Mouse (Mus musculus) neural tube, embryonic 10.5 days (tissue): ENCODE results near the gene Csad.
"Not testable (repeated sequence)": the region's sequence is repeated elsewhere in the genome, so short reads cannot be mapped to it uniquely, and the experiment has no call there.

Source experiments
- DNase-seq: peaks from one replicate; pipeline ENCODE4 v3.0.0-alpha.2; 2017; ENCODE audit warnings: low spot score; ENCODE audit errors: extremely low spot score

The Csad gene

DNA sequence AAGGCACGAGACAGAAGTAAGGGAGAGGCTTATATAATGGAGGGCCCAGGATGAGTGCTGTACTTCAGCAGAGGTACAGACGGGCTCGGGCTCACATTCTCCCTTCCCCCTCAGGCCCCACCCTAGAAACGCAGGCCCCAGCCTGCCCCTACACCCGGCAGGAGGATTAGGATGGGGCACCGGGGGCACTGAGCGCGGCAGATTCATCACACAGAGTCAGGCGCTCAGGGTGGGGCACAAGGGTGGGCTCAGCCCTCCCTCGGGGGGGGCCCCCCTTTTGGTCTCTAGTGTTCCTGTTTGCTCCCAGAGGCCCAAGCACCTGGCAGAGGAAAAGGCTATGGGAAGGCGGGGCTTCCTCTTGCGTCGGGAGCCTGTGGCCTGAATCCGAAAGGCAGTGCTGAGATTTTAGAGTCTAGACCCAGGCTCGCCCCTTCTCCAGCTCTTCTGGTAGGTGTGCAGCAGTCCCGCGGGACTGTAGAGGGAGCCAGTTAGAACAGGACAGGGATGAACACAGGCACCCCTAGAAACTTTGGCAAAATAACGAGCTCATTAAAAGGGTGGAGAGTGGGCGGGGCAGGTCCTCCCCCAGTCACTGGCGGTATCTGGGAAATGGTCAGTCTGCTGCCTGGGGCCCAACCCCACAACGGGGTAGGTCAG, 31.0 kb upstream of the Csad start:
- no peak for DNase-seq

DNA sequence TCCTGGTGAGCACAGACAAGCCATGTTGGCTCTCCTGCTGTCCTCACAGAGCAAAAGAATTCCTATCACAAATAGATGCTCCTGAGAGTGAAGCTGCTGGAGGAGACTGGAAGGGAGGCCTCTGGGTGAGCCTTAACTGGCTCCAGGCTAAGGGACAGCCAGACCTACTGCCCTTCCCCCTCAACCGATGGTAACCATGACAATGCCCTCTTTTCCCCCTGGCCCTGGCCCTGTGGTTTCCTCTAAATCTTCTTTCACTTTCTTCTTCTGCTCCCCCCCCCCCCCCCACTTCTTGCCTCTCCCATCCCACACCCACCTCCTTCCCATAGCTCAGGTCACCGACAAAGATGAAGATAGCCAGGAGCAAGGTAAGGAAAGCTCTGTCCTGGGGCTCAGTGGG, 29.4 kb upstream of the Csad start:
- DNase-seq = no peak

DNA sequence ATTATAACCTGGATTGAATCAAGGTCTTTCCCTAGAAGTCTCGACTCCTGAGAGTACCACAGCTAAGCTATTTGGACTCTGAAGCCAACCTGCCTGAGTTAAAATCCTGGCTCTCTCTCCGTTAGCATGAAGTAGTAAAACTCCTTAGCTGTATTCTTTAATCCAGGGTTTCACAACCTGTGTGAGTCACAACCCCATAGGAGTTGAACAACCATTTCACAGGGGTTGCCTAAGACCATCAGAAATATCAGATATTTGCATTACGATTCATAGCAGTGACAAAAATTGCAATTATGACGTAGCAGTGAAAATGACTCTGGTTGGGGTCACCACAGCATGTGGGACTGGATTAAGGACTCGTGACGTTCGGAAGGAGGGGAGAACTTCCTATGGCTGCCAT, 28.2 kb upstream of the Csad start:
- DNase-seq = no peak

DNA sequence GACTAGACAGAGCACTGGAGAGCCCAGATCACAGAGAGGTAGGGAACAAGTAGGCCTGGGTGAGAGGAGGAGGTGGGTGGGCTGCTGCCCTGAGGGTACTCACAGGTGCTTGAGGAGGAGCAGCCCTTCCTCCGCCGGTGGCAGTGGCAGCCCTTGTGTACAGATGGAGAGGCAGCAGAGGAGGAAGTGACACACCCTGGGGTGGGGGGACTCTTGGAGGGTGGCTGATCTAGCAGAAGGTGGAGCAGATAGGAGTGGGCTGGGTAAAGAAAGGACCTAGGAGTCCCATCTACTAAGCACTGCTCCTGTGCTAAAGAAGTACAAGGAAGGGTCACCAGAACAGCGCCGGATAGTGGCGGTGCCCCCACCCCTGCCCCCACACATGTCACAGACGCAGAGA, 27.2 kb upstream of the Csad start, which contains the start of gene Itgb7:
Itgb7 (minus strand) TSS at position 197 of the 400 bp plus-strand sequence.
- no peak for DNase-seq

DNA sequence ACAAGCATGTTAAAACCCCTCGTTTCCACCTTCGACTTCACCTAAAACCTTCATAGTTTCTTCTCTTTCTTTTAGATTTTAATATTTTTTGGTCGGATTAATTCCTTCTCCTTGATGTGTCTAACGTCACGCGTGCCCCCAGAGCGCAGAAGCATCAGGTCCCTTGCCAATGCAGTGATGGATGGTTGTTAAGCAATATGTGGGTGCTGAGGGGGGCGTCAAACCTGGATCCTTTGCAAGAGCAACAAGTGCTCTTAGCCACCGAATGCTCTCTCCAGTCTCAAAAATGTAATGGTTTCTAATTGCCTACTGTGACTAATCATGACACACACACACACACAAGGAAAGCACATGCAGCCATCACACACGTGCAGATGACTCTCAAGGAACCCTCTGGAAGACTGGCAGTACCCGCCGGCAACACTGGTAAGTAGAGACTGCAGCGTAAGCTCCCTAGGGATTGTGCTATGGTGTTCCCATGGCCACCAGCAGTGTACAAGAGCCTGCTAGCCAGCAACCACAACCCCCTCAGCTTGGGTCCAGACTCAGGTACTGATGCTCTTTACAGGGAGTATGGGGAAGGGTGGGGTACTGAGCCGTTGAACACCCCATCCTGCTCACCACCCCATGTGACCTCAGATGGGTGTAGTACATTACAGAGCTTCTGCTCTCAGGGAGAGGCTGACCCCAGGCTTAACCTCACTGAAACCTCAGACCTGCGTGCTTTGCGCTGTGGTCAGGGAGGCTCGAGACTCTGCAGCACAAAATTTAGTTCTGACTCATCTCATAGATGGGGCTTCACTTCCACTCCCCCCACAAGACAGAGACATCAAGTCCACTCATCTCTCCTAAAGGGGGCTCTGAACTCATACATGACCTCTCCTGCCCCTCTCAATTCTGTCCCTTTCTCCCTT, 26.1 kb upstream of the Csad start:
- DNase-seq = no peak

DNA sequence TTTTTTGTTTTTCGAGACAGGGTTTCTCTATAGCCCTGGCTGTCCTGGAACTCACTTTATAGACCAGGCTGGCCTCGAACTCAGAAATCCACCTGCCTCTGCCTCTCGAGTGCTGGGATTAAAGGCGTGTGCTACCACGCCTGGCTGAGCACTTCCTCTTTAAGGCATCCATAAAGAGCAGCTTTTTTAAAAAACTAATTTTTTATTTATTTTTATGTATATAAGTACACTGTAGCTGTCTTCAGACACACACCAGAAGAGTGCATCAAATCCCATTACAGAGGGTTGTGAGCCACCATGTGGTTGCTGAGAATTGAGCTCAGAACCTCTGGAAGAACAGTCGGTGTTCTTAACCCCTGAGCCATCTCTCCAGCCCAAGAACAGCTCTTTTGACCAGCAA, 21.1 kb upstream of the Csad start:
- DNase-seq = not testable (repeated sequence)

DNA sequence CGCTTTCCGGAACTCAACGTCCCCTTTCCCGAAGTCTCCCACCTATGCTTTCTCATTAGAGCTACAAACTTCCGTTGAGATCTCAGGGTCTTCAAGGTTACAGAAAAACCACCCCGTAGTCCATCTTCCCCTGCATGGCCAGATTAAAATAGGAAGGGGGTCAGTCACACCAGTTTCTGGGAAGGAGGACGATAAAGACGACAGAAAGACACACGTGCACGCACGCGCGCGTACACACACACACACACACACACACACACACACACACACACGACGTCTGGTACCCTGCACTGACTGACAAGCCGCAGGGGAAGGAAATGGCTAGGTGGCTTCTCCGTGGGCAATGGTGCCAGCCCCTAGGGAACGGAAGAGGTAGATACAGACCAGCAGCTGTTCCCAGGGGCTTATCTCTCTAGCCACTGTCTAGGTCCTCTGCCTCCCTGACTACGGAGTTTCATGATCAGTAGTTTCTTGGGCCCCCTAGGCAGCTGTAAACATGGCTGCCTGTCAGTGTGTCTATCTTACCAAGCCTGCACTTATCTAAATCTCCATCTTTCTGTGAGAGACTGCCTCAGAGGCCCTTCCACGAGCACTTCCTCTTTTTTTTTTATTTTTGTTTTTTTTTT, 20.6 kb upstream of the Csad start:
- DNase-seq = no peak

DNA sequence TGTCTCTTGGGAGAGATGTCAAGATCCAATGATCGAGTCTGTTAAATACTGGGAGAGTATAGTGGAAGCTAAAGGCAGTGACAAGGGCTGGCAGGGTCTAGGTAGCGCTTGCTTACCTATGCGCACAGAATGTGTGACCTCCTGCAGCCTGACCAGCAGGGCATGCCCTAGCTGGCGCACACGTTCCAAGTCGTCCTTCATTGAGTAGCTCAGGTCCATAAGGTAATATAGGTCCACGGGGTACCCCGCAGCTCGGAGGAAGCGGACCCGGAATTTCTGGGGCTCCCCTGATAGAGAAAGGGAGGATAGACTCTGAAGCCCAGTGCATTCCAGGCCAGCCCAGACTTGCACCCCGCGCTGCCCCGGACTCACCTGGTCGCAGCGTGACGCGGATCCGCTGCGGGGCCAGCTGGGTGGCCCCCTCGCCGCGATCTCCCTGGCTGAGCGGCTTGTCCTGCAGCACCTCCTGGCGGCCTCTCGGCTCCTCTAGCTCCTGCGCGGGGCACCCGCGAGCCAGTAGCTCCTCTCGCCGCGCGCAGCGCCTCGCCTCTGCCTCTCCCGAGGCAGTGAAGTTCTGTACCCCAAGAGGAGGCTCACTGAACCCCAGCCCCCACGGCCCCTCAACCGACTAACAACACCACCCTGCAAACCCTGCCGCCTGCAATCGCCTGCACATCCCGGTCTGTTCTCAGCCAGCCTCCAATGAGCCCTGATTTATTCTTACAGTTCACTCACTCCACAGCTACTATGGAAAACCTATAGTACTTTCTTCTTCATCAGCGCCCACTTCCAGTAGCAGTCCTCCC, 19.9 kb upstream of the Csad start:
- DNase-seq = peak; percentile 85

DNA sequence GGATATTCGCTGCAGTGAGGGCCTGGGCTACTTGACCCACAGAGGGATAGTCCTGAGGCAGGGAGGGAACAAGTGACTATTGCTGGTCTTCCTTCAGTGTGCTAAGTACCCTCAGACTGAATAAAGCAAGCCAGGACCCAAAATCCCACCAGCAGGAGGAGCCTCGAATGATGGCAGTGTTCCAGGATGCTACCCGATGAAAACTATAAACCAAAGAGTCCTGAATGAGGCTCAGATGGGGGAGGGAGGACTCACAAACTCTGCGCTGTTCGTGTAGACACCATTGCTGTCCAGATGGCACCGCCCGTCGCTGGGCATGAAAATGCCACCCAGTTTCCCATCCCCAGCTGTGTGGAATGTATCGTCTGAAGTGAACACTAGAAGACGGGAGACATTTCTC, 17.9 kb upstream of the Csad start:
- no peak for DNase-seq

DNA sequence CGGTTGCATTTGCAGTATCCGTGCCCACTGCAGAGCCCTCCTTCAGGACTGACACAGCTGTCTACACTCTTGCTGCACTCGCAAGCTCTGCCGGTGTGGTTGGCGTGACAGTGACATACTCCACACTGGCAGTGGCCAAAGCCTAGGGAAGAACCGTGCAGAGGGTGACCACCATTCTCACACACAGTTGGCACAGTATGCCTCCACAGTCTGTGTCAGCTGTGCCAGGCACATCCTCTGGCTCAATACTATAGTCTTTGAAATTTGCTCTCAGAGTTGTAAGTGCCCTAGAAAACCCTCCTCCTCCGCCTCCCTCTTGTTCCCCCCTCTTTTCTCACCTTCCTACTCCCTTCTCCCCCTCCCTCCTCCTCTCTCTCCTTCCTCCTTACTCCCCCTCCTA, 12.8 kb upstream of the Csad start:
- peak; percentile 11 for DNase-seq

DNA sequence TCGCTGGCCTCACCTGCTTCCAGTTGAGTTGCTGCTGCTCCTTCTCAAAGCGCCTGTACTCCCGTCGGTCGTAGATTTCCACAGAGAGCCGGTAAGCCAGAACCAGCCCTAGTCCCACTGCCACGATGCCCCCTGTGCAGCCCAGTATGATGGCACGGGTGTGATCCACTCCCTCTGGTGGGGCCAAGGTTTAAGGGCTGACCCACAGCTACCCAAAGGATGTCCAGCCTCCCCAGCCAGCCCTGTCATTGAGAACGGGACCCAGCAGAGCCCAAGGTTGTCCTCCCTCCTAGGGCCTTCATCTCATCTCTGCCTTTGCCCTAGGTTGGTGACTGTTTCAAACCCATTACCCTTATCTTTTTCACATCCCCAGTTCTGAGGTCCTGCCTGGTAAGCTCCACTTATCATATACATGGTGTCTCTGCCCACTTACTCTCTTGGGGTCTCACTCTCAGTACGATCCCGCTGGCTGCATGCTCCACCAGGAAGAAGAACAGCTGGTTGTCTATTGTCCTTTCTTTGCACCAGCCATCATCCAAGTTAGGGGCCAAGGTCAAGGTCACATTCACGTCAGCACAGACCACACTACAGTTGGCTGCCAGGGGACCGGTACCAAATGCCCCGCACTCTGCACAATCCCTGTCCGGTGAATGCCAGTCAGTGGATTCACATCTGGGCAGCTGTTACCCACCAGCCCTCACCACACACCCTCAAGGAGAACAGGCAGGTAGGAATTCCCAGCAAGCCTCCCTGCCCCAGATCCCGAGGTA, 12.1 kb upstream of the Csad start:
- DNase-seq = no peak

DNA sequence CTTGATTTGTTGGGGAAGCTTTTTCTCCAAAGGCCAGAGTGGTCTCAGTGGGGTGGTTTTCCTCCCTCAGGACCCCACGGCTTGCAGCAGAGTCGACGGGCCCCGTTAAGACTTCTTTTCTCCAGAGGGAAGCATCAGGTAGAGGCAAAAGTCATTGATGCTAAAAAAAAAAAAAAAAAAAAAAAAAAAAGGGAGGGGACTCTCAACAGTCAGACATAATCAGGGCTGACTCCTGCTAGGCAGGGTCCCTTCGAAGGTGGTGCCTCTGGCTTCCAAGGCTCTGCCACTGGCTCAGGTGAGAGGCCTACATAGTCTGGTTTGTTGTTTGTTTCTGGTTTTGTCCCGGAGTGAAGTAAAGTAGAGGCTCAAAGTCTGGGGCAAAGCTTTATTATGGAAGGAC, 11.1 kb upstream of the Csad start:
- DNase-seq = no peak

DNA sequence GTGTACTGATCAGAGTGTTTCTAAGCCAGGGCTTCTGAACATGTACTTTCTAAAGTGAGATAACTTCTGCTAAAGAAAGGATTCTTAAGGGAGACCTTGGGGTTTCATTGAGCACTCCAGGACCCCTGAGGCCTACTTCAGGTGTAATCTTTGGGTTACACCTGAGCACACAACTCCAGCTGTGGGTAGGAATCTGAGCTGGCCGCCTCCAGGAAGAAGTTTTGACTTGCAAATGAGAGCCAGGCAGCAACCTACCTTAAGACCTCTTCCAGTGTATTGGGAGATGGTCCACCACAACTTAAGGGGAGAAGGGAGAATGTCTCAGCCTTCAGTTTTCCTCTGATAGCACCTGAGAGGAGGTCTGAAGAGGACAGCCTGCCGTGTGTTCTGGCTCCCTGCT, 9.6 kb upstream of the Csad start:
- no peak for DNase-seq

DNA sequence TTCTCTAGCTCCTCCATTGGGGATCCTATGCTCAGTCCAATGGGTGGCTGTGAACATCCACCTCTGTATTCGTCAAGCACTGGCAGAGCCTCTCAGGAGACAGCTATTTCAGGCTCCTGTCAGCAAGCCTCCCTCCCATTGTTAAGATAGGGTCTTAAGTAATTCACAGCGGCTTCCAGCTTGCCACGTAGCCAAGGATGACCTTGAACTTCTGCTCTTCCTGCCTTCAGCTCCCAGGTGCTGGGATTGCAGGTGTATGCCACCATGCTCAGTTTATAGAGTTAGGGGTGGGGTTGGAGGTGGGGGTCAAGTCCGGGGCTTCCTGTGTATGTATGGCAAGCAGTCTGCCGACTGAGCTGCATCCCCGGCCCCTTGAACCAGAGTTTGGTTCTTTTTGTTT, 7.4 kb upstream of the Csad start:
- DNase-seq = no peak

DNA sequence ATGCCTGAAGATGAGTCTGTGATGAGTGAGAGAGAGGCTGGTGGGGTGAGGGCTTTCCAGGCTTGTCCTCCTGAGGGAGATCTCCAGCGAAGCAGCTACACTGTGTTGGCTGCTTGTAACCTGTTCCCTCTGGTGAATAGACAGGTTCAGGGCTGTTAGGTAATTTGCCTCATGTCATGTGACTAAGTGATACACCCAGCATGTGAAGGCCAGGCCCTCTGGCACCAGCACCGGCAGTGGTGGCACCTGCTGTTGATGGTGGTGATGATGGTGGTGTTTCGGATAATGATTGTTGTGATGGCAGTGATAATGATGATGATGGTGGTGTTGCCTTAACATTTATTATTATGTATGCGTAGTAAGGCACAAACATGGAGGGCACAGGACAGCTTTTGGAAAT, 6.3 kb upstream of the Csad start:
- no peak for DNase-seq

DNA sequence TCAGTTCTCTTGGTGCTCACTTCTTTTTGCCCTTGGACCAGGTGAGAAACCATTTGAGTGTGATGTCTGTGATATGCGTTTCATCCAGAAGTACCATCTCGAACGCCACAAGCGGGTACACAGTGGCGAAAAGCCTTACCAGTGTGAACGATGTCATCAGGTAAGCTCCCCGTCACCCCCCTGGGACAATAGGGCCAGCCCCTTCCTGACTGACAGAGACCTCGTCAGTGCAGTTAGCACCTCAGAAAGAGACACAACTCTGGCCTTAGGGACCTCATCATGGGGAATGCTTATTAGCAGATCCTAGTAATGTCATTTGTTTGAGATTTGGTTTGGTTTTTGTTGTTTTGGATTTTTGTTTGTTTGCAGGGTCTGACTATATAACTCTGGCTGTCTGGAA, 4.6 kb upstream of the Csad start:
- DNase-seq = no peak

DNA sequence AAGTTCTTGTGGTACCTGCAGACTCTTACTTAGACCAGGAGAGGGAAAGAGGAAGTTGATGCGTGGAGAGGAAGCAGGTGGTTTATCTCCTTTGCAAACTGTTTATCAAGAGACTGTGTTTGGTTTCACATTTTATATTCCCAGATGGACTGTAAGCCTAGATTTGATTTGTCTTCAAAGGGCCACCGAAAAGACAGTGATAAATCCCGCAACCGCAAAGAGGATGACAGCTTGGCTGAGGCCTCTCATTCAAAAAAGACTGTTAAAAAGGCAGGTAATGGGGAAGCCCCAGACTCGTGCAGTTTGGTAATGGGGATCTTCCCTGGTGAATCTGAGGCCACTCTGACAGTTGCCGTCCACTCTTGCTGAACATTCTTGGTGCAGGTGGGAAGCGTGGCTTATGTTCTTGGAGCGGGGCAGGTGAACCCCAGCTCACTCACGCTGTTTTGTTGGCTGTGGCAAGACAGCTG, 3.6 kb upstream of the Csad start:
- no peak for DNase-seq

DNA sequence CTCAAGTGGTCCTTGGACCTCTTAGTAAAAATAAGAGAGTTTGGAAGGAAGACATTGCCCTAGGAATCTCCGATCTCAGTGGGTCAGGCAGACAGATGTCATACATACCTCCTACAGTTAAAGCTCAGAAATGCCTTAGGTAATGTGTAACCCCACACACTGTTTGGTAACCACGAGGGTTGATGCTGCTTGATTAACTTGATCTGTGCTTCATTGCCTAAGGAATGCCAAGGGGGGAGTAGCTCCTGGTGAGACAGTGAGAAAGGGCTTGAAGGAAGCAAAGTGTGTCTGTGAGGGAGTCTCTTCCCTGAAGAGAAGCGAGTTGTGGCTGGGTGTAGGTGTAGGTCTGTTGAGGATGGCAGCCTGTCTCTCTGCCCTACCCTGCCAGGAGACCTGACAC, 2.8 kb upstream of the Csad start:
- no peak for DNase-seq

DNA sequence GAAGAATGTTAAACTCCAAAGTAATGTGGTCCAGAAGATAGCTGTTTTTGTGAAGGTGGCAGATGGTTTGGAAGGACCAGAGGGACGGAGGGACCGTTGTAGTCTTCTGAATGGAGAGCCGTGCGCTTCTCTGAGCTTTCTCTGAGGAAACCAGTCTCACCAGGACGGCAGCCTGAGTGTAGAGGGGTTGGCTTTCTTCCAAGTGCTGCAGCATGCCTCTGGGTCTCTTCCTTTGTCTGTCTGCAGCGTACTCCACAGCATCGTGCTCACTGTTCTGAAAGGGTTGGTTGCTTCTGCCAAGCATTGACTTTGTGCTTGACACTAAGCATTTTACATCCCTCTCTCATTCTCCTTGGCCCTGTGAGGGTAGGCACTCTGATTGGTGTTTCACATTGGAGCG, 1.3 kb upstream of the Csad start:
- DNase-seq = no peak

DNA sequence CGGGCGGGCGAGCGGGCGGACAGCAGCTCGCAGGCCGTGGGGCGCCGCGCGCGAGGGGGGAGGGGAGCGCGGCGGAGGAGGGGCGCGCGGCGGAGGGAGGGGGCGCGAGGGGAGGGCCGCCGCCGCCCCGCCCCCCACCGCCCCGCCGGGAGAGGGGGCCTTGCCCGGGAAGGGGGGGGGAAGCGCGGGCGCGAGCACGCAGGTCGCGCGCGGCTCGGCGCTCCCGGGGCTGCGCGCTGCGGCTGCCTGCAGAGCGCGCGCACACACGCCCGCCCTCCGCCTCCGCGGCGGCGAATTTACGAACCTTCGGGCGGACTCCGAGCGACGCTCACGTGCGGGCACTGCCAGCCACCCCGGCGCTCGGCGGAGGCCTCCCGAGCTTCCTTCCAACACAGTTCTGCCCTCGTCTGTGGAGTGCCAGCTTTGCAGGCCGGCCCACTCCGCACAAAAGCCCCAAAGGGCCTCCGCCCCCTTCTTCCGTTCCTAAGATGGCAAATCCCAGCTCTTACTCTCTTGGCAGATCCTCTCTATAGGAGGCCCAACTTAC, 616 bp downstream of the Csad start:
- peak; percentile 73 for DNase-seq
